Mouse (Mus musculus) midbrain, embryonic 14.5 days (tissue): Measurements from ENCODE around the gene Ctbp1. TPM values are rescaled to one million over a fixed set of nuclear protein-coding genes. Genes with fewer than 3 reads are reported as not detected.

Experiments used
- ATAC-seq: fragments of 200-750 bp; cut with Nextera tagmentation; 2 replicates; pipeline ENCODE4 v1.8.0; 2017; ENCODE audit warnings: moderate number of reproducible peaks, moderate library complexity; ENCODE audit not compliant: low FRiP score, low TSS enrichment
- DNase-seq: peaks from one replicate; pipeline ENCODE4 v3.0.0-alpha.2; 2015
- H3K27ac ChIP-seq: fragments of 300-500 bp; sonication (generic); replicated peaks from 2 replicates; pipeline ENCODE4 v1.5.1; 2014; ENCODE audit warnings: mild to moderate bottlenecking, low read depth, low read length, moderate library complexity
- H3K27me3 ChIP-seq: fragments of 300-500 bp; sonication (generic); 2 replicates; pipeline ENCODE4 v1.6.1; 2014; ENCODE audit warnings: low read length, control low read depth, mixed read lengths; ENCODE audit not compliant: control insufficient read depth, insufficient read depth
- H3K36me3 ChIP-seq: fragments of 300-500 bp; sonication (generic); 2 replicates; pipeline ENCODE4 v1.6.1; 2014; ENCODE audit warnings: low read length, control low read depth; ENCODE audit not compliant: control insufficient read depth, insufficient read depth
- H3K4me1 ChIP-seq: fragments of 300-500 bp; sonication (generic); 2 replicates; pipeline ENCODE4 v1.6.1; 2014; ENCODE audit warnings: mild to moderate bottlenecking, antibody characterized with exemption, low read length, control low read depth; ENCODE audit not compliant: control insufficient read depth, insufficient read depth
- H3K4me2 ChIP-seq: fragments of 300-500 bp; sonication (generic); 2 replicates; pipeline ENCODE4 v1.6.1; 2014; ENCODE audit warnings: mild to moderate bottlenecking, low read length, moderate library complexity
- H3K4me3 ChIP-seq: fragments of 300-500 bp; sonication (generic); replicated peaks from 2 replicates; pipeline ENCODE4 v1.5.1; 2014; ENCODE audit warnings: low read depth, low read length
- H3K9ac ChIP-seq: fragments of 300-500 bp; sonication (generic); replicated peaks from 2 replicates; pipeline ENCODE4 v1.6.1; 2014; ENCODE audit warnings: mild to moderate bottlenecking, low read length, moderate library complexity
- H3K9me3 ChIP-seq: fragments of 300-500 bp; sonication (generic); 2 replicates; pipeline ENCODE4 v1.6.1; 2016; ENCODE audit warnings: low read length, control low read depth, mixed read lengths; ENCODE audit not compliant: control insufficient read depth
- WGBS: fragments of 180-500 bp; shearing (Covaris S2); extraction: QIAGEN DNeasy Blood & Tissue Kit; methylation state at CpG from one replicate; pipeline ENCODE4 v1.1.7; 2014; 5-methylcytosine and 5-hydroxymethylcytosine counted together
- polyA plus RNA-seq: library from polyadenylated mRNA; unstranded; fragments of >200 nt; fragmentation: Nextera tagmentation; extraction: Ambion mirVana; gene quantifications from 2 replicates; pipeline ENCODE4 v1.2.1, GENCODE M21; 2014

Gene Ctbp1
- polyA plus RNA-seq, 1 experiment from 2014 or later: 581 TPM

GRCm38 (mm10) chr5:33210515-33210914 is 64.3 kb downstream of the Ctbp1 start:
- Histone ChIP-seq H3K9me3 (no peaks in the 10 kb centered on the region), H3K4me1 (no peaks in the 10 kb centered on the region), H3K4me2 (no peak overlapping the region), H3K36me3 (no peaks in the 10 kb centered on the region), H3K27ac (no peak overlapping the region), H3K4me3 (no peak overlapping the region), H3K9ac (no peak overlapping the region), H3K27me3 (no peaks in the 10 kb centered on the region)
- 91% methylated on average over 3 of the region's 3 CpGs for WGBS
- no peak for DNase-seq
- ATAC-seq: no peak

- Histone ChIP-seq H3K27ac (no peak overlapping the region), H3K27me3 (no peaks in the 10 kb centered on the region), H3K9me3 (no peaks in the 10 kb centered on the region), H3K4me2 (no peak overlapping the region), H3K4me3 (no peak overlapping the region), H3K9ac (no peak overlapping the region), H3K4me1 (no peaks in the 10 kb centered on the region), H3K36me3 (no peaks in the 10 kb centered on the region)
- 71% methylated on average over 14 of the region's 14 CpGs for WGBS
- ATAC-seq (no peak), DNase-seq (no peak)
Measured at GRCm38 (mm10) chr5:33208533-33209245, 66.1 kb downstream of the Ctbp1 start.

DNA sequence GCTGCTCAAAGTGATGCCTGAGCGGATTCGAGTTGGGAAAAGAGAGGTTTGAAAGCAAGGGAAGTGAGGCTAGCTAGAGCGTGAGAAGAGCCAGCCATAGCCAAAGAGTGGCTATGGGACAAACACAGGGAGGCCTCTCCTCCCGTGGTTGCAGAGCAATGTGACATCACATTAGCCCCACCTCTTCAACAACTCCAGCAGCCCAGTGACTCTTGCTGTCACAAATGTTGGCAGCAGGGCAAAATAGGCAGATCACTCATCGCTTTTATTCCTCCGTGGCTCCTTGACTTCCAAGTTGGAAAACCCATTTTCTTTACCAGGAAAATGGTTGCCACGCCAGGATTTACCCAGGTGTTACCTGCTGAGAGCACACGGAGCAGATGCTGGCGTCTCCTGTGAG is 67.7 kb downstream of the Ctbp1 start:
- 57% methylated on average over 9 of the region's 9 CpGs for WGBS
- no peak for ATAC-seq
- H3K4me3 ChIP-seq: no peak overlapping the region

DNA sequence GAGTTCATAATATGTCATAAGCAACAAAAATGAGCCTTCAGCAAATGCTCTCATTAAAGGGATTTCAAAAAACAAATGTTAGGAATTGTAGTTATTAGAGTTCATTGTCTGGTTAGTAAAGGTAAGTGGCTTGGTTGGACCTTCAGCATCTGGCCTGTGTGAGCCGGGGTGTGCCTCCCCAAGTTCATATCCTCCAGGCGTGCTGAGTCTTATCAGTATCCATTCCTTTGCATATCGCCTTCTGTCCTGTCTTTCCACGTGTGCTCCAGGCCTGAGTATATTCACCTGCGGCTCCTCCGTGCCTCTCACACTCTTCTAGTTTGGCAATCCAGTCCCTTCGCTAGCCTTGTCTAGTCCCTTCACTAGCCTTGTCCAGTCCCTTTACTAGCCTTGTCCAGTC is 68.5 kb downstream of the Ctbp1 start:
- no peaks in the 10 kb centered on the region for H3K36me3 ChIP-seq
- ATAC-seq (no peak), DNase-seq (no peak)
- no peaks in the 10 kb centered on the region for H3K9me3 ChIP-seq
- WGBS: 93% methylated on average over 7 of the region's 7 CpGs
- no peak overlapping the region for H3K4me2 ChIP-seq
- H3K27ac ChIP-seq: no peak overlapping the region
- H3K27me3 ChIP-seq: no peaks in the 10 kb centered on the region
- H3K9ac ChIP-seq: no peak overlapping the region
- no peaks in the 10 kb centered on the region for H3K4me1 ChIP-seq
- H3K4me3 ChIP-seq: no peak overlapping the region

More for the DNA sequence above, 67.7 kb downstream of the Ctbp1 start:
- Histone ChIP-seq H3K27me3 (no peaks in the 10 kb centered on the region), H3K27ac (no peak overlapping the region), H3K36me3 (no peaks in the 10 kb centered on the region), H3K4me1 (no peaks in the 10 kb centered on the region), H3K9ac (no peak overlapping the region), H3K9me3 (no peaks in the 10 kb centered on the region), H3K4me2 (no peak overlapping the region)
- DNase-seq: no peak

DNA sequence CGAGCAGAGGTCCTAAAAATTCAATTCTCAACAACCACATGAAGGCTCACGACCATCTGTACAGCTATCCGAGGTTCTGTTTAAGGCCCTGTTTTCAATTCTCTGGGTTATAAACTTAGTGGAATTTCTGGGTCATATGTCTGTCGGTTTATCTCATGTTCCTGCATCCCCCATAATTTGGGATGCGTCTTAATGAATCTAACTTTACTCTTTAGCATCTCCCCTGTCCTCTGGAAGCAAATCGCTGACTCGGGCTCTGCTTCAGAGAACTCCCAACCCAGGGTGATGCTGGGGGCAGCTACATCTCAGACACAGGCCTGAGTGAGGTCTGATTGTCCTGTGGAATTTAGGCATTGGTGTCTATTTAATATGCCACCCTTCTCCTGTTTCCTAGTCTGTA is 70.5 kb downstream of the Ctbp1 start:
- no peaks in the 10 kb centered on the region for H3K36me3 ChIP-seq
- H3K9me3 ChIP-seq: no peaks in the 10 kb centered on the region
- DNase-seq (no peak), ATAC-seq (no peak)
- no peaks in the 10 kb centered on the region for H3K27me3 ChIP-seq
- no peak overlapping the region for H3K27ac ChIP-seq
- no peak overlapping the region for H3K4me2 ChIP-seq
- H3K9ac ChIP-seq: no peak overlapping the region
- H3K4me3 ChIP-seq: no peak overlapping the region
- no peaks in the 10 kb centered on the region for H3K4me1 ChIP-seq
- WGBS: 83% methylated on average over 7 of the region's 7 CpGs

DNA sequence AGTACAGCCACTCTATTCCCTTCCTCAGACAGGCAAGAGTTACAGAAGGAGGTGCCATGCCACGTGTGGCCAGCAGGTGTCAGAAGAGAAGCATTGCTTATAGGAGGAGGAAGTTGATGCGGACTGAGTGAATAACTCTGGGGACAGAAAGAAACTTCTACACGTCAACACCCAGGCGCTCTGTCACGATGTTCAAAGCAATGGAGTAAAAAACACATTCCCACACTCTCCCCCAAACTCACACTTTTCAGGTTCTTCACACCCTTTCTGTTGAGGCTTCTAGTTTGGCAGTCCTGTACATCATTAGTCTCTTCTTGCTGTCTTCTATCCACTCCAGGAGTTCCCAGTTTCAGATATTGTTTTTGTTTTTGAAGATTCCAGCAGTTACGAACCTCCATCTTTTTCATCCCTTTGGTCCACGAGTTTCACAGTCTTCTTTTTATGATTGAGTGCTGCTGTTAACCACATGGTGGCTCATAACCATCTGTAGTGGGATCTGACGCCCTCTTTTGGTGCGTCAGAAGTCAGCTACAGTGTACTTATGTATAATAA is 71.0 kb downstream of the Ctbp1 start:
- H3K4me1 ChIP-seq: no peaks in the 10 kb centered on the region
- H3K9me3 ChIP-seq: no peaks in the 10 kb centered on the region
- no peak overlapping the region for H3K4me2 ChIP-seq
- no peak overlapping the region for H3K4me3 ChIP-seq
- DNase-seq (peak; percentile 91), ATAC-seq (no peak)
- no peaks in the 10 kb centered on the region for H3K36me3 ChIP-seq
- no peak overlapping the region for H3K27ac ChIP-seq
- no peak overlapping the region for H3K9ac ChIP-seq
- WGBS: 20% methylated on average over 9 of the region's 9 CpGs
- H3K27me3 ChIP-seq: no peaks in the 10 kb centered on the region

- no peak for ATAC-seq
- 86% methylated on average over 6 of the region's 6 CpGs for WGBS
Measured at GRCm38 (mm10) chr5:33203171-33203565, 71.6 kb downstream of the Ctbp1 start.

GRCm38 (mm10) chr5:33202516-33203170 is 72.2 kb downstream of the Ctbp1 start:
- no peaks in the 10 kb centered on the region for H3K4me1 ChIP-seq
- no peak overlapping the region for H3K4me3 ChIP-seq
- no peaks in the 10 kb centered on the region for H3K27me3 ChIP-seq
- H3K9ac ChIP-seq: no peak overlapping the region
- no peaks in the 10 kb centered on the region for H3K9me3 ChIP-seq
- no peak overlapping the region for H3K4me2 ChIP-seq
- no peaks in the 10 kb centered on the region for H3K36me3 ChIP-seq
- 81% methylated on average over 13 of the region's 13 CpGs for WGBS
- no peak overlapping the region for H3K27ac ChIP-seq
- DNase-seq: no peak
- ATAC-seq: no peak

More at GRCm38 (mm10) chr5:33203171-33203565, 71.6 kb downstream of the Ctbp1 start:
- Histone ChIP-seq H3K9ac (no peak overlapping the region), H3K4me2 (no peak overlapping the region), H3K36me3 (no peaks in the 10 kb centered on the region), H3K4me1 (no peaks in the 10 kb centered on the region), H3K27ac (no peak overlapping the region), H3K9me3 (no peaks in the 10 kb centered on the region), H3K27me3 (no peaks in the 10 kb centered on the region), H3K4me3 (no peak overlapping the region)
- no peak for DNase-seq

GRCm38 (mm10) chr5:33201697-33202096 is 73.1 kb downstream of the Ctbp1 start:
- Histone ChIP-seq H3K4me2 (no peak overlapping the region), H3K4me1 (no peaks in the 10 kb centered on the region), H3K27me3 (no peaks in the 10 kb centered on the region), H3K4me3 (no peak overlapping the region), H3K27ac (no peak overlapping the region), H3K9me3 (no peaks in the 10 kb centered on the region), H3K9ac (no peak overlapping the region), H3K36me3 (no peaks in the 10 kb centered on the region)
- ATAC-seq (no peak), DNase-seq (no peak)
- WGBS: 73% methylated on average over 13 of the region's 13 CpGs
